Mouse (Mus musculus): ENCODE measurements around the gene Wscd2. TPM values are rescaled to one million over a fixed set of nuclear protein-coding genes. Genes with fewer than 3 reads are reported as not detected.
"Not testable (repeated sequence)": the region's sequence is repeated elsewhere in the genome, so short reads cannot be mapped to it uniquely, and the experiment has no call there.

The Wscd2 gene
- total RNA-seq, 2 experiments from 2014 or later: 0.28 to 0.49 TPM

DNA sequence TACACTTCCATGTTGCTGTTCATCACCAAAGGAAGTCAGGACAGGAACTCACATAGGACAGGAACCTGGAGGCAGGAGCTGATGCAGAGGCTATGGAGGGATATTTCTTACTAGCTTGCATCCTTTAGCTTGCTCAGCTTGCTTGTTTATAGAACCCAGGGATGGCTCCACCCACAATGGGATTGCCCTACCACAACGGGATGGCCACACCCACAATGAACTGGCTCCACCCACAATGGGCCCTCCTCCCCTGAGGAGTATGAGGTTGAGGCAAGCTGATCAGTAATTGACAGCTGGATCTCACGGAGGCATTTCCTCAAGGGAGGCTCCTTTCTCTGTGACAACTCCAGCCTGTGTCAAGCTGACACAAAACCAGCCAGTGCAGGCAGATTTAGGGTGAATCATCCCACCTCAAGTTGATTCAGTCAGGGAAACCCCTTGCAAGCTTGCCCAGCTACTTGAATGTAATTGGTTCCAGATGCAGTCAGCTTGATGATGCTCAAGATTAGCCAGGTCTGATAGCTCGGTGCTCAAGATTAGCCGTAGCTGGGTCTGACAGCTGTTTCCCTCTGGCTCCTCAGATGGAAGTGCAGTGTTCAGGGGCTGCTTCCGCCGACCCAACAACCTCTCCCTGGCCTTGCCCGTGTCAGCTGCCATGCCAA, 80.1 kb downstream of the Wscd2 start:
- no peak for DNase-seq
- intact Hi-C loops (cut with DNase I): no loop called here

DNA sequence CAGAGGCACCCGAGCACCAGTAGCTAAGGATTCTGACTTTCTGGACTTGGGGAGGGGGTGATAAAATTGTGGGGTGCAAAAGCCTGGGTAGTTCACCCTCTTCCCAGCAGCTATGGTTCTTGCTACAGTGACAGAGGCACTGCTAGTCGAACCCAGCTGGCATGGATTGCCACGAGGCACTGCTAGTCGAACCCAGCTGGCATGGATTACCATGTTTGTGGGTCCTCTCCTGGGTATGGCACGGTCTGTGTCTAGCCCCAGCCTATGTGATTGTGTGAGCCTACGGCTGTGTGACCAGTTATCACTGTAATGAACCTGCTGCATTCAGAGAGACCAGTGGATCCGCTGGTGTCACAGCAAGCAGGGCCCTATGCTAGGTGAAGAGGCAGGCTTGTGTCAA, 87.4 kb downstream of the Wscd2 start:
- no peak for DNase-seq
- intact Hi-C loops (cut with DNase I): no loop called here

DNA sequence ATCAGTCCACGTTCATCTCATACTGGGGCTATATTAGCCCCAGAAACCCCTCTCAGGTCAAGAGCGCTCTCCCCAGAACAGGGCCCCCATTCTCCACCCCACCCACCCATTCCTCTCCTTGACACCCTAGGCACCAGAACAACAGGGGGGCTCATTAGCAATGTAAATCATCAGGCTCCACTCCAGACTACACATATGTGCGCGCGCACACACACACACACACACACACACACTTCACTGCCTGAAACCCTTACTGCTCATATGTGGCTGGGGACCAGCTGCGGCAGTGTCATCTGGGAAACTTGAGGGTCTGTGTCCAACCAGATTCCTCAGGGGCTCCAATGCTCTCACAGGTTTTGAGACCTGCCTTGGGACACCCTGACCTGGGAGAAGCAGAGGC, 88.3 kb downstream of the Wscd2 start:
- no peak for DNase-seq
- intact Hi-C loops (cut with DNase I): no loop called here

DNA sequence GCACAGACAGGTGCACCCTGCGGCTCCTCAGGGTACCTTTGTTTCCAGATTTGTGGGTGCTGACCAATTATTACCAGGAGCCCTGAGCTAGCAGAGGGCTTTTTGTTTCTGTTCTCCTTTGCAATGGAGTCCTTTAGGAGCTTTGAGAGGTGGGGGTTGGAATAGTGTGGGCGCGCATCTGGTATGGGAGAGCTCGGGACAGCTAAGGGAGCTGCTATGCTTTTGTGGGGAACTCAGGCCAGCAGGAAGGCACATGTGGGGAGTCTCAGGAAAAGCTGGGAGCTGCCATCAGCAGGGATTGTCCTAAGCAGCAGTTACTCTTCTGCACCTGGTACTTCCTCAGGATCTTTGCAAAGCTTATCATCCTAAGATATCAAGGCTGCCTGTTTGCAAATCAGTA, 89.0 kb downstream of the Wscd2 start:
- no peak for DNase-seq
- intact Hi-C loops (cut with DNase I): no loop called here

DNA sequence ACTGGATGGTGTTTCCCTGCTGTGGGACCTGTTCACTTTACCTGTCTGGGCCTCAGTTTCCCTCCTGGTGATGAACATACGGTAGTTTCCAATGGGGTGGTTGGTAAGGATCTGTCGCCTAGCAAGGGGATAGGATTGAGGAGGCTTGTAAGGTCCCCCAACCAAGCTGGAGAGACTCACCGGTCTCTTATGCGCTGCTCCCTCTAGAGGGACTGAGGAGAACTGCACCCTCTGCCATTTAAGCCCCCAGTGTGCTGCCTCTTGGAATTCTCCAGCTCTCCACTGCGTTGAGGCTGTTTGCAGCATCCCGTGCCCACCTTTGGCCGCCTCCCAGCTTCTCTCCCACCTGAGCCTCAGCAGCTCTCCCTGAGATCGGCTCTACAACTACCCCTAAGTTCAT, 90.1 kb downstream of the Wscd2 start:
- intact Hi-C loops (cut with DNase I): no loop called here
- DNase-seq: no peak

DNA sequence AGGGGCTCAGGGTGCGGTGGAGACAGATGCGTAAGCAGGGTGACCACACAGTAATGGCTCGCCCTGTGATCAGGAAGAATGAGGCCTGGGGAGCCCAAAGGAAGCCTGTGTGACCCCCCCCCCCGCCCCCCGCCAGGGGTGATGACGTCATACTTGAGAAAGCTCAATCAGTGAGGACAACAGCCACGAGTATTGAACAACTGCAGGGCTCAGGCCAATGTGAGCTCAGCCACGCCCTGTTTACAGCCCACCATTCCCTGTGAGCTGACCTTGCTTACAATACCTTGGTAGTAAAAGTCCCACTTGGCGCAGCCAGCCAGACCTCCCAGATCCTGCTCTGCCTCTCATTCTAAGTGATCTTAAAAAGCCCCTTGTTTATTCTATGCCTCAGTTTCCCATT, 90.7 kb downstream of the Wscd2 start:
- no peak for DNase-seq
- intact Hi-C loops (cut with DNase I): no loop called here

DNA sequence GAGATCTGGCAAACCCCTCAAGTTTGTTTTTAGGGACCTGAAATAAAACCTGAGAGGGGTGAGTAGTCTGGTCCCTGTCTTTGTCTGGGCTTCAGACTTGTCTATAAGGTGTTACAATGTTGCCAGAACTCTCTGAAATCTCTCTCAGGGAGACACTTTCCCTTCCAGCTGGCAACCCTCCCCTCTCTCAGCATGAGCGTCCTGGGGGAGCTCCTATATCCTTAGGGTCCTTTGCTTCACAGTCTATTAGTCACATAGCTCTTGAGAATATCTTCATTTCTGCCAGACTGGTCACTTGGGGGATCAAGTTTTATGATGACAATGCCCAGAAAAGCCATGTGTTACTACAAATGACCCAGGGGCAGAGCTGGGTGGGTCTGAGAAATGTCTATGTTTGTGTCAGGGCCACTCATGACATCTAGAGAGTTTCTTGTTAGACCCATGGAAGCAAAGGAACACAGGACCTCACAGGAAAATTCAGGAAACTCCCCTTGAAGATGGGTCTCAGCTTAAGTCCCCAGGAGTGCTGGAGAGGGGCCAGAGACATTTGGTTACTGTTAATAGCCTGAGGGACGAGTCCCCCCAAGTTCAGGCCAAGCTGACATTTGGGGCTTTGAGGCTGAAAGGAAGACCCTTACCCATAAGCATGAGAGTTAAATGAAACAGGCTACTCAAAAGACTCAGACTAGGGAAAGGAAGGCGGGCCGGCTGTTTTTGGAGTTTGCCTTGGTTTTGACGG, 93.5 kb downstream of the Wscd2 start:
- DNase-seq: no peak
- intact Hi-C loops (cut with DNase I): no loop called here

DNA sequence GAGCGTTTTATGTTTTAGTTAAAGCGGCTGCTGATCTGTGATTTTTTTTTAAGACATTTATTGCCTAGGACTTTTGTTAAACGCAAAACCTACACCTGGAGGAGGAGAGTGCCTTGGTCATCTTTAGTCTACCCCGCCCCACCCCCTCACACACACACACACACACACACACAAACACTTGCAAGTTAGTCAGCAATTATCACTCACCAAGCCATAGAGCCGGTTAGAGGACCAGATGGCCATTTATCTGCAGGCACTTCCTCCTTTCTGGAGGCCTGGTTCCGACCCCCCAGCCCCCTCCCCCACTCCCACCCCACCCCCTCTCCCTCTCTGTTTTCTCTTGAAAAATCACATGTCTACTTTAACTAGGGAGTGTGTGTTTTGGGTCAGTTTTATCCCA, 94.3 kb downstream of the Wscd2 start:
- DNase-seq: no peak
- intact Hi-C loops (cut with DNase I): no loop called here

DNA sequence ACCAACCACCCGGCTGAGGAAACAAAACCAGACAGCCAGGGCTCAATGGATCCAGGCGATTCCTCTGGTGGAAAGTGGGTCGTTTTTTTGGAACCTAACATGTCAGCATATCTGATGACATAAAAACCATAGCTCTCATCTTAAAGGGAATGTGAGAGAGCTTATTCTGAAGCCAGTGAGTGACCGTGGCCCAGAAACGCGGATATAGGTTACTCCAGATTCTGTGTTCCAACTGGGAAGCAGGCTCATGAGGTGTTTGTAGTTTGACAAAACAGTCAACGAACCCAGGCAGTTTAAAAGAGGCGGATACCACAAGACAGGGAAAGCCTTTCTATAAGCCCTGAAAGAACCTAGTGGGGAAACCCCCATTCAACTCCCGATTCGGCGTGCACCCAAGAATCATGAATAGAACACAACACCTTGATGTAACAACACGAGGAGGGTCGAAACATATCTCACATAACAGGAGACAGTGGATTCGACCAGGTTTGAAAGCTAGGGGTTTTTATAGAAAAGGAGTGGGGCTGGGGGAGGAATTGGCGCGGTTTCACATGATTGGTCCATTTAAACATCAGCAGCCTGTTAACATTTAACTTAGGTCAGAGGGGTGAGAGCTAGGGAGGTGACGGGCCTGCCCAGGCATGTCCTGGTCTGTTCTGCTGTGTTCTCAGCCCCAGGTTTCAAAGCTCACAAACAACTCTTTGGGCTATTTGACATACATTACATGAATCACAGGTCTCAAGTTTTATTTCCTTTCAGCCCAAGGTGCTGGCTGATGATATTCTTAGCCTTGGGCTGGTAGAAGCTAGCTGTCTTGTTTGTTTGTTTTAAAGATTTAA, 95.7 kb downstream of the Wscd2 start:
- not testable (repeated sequence) for DNase-seq
- intact Hi-C loops (cut with DNase I): loop anchor here (1.0 kb wide), 1 partner anchor 138 kb away; the partner anchor contains the start of gene 1700069L16Rik

DNA sequence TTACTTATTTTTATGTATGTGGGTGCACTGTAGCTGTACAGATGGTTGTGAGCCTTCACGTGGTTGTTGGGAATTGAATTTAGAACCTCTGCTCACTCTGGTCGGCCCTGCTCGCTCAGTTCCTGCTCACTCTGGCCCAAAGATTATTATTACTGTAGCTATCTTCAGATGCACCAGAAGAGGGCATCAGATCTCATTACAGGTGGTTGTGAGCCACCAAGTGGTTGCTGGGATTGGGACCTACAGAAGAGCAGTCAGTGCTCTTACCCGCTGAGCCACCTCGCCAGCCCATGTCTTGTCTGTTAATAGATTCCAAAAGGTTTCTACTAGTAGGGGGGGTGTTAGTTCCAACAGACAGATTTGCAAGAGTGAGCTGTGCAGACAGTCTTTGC, 96.3 kb downstream of the Wscd2 start:
- DNase-seq; intact Hi-C loops (cut with DNase I): not testable (repeated sequence)

DNA sequence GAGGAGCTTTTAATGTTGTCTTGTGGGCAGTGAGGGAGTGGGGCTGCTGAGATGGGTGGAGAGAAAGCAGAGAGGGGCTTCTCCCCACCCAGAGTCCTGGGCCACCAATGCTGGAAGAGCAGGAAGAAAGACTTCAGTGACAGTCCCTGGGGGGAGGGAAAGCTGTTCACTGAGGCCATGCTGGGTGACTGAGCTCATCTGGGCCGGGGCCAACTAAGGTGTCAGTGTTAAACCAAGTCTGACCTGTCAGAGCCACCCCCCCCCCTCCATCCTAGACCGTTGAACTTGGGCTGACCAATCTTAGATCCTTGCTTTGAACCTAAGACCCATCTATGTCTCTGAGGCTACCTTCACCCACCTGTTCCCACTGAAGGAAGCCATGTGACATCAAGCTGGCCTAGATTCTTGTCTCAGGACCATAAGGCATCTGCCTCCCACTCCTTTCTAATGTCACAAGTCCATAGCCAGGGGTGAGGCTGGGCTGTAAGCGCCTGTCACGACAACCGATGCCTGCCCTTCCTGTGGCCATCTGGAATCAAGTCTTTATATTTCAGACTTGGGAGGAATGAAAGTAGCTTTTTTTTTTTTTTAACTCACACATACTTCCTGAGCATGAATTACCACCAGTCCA, 100.0 kb downstream of the Wscd2 start:
- DNase-seq: no peak
- intact Hi-C loops (cut with DNase I): no loop called here

DNA sequence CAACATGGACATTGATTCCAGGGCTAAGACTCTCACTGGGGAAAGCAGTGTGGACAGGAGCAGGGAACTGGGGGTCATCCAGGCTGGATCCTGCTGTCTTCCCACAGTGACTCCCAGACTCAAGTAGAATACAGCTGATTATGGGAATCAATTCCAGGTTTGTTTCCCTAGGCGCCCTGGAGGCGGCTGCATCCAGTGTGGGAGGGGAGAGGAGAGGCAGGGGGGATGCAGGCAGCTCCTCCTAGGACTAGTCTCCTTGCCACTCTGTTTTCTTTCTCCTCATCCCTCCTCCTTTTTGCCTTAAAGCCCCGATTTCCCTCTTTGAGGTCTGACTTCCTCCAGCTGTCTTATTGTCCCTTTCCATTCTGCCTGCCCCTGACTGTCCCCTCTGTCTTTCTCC, 101.0 kb downstream of the Wscd2 start:
- intact Hi-C loops (cut with DNase I): no loop called here
- no peak for DNase-seq

DNA sequence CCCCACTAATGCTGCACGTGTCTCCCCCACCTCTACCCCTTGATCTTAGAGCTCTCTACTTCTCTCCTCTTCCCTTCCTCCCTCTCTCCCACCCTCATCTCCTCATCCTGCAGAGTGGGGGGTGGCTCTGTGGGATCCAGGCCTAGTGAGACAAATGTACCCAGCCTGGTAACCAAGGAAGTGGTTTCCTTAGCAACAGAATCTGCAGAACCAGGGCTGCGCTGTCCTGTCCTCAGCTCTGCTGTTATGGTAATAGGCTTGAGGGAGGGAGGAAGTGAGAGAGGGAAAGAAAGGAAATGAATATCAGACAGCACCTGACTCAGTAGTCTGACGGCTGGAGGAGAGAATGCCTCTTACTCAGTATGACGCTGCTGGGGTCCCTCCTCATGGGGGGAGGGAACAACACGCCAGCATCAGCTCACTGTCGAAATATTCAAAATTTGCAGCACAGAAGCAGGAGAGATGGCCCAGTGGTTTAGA, 101.7 kb downstream of the Wscd2 start:
- no peak for DNase-seq

DNA sequence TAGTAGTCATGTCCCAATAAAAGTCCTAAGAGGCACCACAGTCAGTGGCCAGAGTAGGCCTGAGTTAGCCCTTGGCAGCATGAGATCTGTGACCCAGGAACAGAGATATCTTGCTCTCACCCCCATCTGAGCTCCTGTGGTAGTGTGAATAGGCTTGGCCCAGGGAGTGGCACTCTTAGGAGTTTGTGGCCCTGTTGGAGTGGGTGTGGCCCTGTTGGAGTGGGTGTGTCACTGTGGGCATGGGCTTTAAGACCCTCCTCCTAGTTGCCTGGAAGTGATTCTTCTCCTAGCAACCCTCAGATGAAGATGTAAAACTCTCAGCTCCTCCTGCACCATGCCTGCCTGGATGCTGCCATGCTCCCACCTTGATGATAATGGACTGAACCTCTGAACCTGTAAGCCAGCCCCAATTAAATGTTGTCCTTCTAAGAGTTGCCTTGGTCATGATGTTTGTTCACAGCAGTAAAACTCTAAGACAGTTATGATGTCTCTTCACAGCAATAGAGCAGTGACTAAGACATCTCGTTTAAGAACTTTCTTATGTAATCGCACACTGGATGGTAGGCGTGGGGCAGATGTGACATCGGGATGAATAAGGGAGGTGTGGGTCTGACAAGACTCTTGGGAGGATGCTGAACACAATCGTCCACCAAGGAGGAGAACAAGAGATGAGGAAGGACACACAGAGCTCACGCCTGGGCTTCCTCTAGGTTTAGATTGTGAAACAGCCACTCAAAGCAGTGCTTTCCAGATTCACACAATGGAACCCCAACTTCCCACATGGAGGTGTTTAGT, 104.0 kb downstream of the Wscd2 start:
- intact Hi-C loops (cut with DNase I): no loop called here
- no peak for DNase-seq

More for the DNA sequence above, 101.7 kb downstream of the Wscd2 start:
- intact Hi-C loops (cut with DNase I): no loop called here

DNA sequence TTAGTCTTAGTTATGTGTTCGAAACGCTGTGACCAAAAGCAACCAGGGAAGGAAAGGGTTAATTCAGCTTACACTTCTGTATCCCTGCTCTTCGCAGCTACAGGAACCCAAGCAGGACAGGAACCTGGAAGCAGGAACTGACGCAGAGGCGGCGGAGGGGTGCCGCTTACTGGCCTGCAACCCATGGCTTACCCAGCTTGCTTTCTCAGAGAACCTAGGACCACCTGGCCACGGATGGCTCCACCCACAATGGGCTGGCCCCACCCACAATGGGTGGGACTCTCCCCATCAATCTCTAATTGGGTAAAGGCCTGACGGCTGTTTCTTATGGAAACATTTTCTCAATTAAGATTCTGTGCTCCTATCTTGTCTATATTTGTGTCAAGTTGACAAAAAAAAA, 106.1 kb downstream of the Wscd2 start:
- DNase-seq: no peak
- intact Hi-C loops (cut with DNase I): no loop called here

DNA sequence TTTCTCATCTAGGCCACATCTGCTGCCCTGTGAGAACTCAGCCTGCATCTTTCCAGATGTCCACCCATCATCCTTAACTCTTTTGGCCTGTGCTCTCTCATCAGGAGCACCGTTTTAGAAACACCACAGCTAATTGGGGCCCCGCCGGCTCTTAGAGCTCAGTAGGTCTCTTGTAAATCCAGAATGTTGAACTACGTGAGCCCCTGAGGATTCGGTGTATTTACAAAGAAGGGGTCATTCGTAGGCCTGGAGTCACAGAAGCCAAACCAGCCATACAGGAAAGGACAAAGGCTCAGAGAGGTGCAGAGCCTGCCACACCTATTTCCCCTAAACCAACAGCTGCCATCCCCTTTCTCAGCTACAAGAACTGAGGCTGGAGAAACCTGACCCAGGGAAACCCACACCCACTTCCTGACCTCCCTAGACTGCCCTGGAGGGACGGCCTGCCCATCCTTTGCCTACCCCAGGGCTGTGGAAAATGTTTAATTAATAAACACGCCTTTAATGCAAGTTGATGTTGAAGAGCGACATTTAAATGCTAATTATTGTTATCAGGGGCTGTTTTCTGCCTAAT, 106.7 kb downstream of the Wscd2 start:
- intact Hi-C loops (cut with DNase I): no loop called here
- DNase-seq: no peak

DNA sequence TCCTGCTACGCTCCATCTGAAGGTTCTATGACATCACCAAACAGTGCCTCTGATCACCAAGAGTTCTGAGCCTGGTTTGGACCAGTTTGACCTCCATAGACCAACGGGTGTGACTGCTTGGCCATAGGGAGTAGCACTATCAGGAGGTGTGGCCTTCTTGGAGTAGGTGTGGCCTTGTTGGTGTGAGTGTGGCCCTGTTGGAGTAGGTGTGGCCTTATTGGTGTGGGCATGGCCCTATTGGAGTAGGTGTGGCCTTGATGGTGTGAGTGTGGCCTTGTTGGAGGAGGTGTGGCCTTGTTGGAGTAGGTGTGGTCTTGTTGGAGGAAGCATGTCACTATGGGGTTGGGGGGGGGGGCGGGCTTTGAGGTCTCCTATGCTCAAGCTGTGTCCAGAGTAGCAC, 110.0 kb downstream of the Wscd2 start:
- intact Hi-C loops (cut with DNase I): no loop called here
- DNase-seq: no peak

DNA sequence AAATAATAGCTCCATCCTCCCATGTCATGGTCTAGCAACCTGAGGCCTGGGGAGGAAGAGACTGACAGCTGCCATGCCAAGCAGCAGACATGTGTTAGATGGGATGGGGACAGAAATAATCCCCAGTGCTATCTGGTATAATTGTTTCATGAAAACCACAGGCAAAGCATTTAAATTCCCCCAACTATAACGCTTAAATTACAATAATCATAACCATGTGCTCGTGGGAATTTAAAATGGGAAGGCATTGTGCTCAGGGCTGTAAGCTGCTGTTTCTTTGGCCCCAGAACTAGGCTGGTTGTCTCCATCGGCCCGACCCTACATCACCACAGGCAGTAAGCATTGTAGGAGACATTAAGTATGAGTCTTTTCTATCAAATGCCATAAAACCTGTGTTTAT, 110.7 kb downstream of the Wscd2 start:
- intact Hi-C loops (cut with DNase I): no loop called here
- DNase-seq: no peak

DNA sequence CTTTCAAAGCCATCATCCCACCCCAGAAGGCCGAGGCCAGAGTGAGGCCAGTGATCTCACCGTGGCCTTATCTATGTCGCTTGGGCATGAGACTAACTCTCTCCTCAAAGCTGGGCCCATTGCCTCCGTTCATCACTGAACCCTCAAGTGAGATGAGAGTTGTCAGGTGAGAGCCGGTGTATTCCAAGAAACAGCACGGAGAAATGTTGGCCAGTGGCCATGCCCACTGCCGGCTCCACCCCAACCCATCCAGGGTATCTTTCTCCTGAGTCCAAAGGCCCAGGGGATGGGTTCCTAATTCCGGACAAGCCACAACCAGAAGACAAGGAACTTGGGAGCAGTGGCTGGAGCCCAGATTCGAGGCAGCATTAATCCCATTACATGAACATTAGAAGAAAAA, 113.3 kb downstream of the Wscd2 start:
- intact Hi-C loops (cut with DNase I): no loop called here
- no peak for DNase-seq

DNA sequence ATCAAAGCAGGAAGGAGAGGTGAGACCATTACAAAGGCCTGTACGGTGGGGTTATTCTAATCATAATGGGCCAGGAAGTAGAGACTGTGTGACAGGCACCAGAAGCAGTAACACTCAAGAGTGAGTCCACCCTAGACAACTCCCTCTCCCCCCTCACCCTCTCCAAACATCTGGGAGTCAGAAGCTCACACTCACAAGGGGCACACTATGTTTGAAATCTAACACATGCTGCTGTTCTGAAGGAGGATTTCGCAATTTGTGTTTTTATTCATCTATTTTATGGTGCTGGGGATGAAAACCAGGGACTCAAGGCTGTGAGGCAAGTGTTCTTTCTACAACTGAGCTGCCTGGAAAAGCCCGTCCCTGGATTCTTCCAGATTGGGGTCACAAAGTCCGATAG, 114.6 kb downstream of the Wscd2 start:
- DNase-seq: no peak
- intact Hi-C loops (cut with DNase I): no loop called here
